Mouse (Mus musculus): Measurements from ENCODE around the gene Abcc5. TPM values are rescaled to one million over a fixed set of nuclear protein-coding genes. Genes with fewer than 3 reads are reported as not detected.

The Abcc5 gene
- polyA plus RNA-seq, 1 experiment from 2014 or later: 68.6 TPM

DNA sequence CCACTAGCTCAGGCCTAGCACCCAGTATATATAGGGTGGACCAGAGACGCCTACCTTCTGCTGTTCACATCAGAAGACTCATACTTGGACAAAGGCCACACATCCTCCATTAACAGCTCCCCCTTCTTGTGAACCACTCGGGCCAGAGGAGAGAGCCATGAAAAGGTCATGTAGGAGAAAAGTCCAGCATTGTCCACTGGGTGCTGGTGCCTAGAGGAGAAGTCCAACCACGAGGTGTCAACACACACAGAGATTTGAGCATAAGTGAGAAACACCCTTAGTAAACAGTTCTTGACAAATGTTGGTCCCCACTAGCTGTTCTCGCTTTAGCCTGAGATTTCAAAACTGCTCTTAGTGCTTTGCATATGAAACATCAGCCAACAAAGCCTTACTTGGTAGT lies 20.9 kb downstream of the Abcc5 start:
- Histone ChIP-seq H3K27ac (replicated peaks in 1 of 2; ENCODE audit: control insufficient read depth in 1 of 2, insufficient read depth in 1 of 2, low read depth in 2 of 2, low read length in 2 of 2) (no peak overlapping the region), H3K9me3 (ENCODE audit: control insufficient read depth, low read length) (no peaks in the 10 kb centered on the region), H3K27me3 (ENCODE audit: control insufficient read depth, insufficient read depth, low read length) (no peaks in the 10 kb centered on the region), H3K9ac (ENCODE audit: low read length) (no peak overlapping the region), H3K4me1 (ENCODE audit: control insufficient read depth in 2 of 2, insufficient read depth in 2 of 2, low read length in 2 of 2) (no peaks in the 10 kb centered on the region), H3K4me3 (ENCODE audit: control insufficient read depth in 1 of 2, insufficient read depth in 1 of 2, low read depth in 1 of 2, low read length in 2 of 2) (no peak overlapping the region), H3K36me3 (ENCODE audit: control insufficient read depth, insufficient read depth, low read length) (peaks cover 50% of the 10 kb centered on the region), H3K4me2 (ENCODE audit: low read length) (no peak overlapping the region)
- WGBS: 85% methylated on average over 4 of the region's 4 CpGs
- no peak for ATAC-seq (ENCODE audit: insufficient number of reproducible peaks, insufficient read depth, low FRiP score, low read depth)

DNA sequence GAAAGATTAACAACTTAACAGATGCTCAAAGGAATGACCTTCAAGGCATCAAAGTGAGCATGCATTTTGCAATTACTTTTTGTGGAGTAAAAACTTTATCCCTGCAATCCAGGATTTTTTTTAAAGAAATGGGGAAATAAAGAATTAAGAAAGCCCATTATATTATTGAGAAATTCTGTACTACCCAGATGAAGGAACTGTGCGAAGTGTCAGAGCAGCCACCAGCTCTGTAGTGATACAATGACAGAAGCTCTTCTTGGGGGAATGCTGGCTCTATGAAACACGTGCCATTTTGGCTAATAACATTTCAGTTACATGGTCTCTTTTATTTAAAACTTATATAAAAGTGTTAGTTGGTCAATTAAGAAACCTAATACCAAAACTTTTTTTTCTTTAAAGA lies 22.9 kb downstream of the Abcc5 start:
- Histone ChIP-seq H3K4me2 (ENCODE audit: low read length) (no peak overlapping the region), H3K27ac (replicated peaks in 1 of 2; ENCODE audit: control insufficient read depth in 1 of 2, insufficient read depth in 1 of 2, low read depth in 2 of 2, low read length in 2 of 2) (no peak overlapping the region), H3K27me3 (ENCODE audit: control insufficient read depth, insufficient read depth, low read length) (no peaks in the 10 kb centered on the region), H3K4me1 (ENCODE audit: control insufficient read depth in 2 of 2, insufficient read depth in 2 of 2, low read length in 2 of 2) (no peaks in the 10 kb centered on the region), H3K9ac (ENCODE audit: low read length) (no peak overlapping the region), H3K36me3 (ENCODE audit: control insufficient read depth, insufficient read depth, low read length) (peaks cover 65% of the 10 kb centered on the region), H3K4me3 (ENCODE audit: control insufficient read depth in 1 of 2, insufficient read depth in 1 of 2, low read depth in 1 of 2, low read length in 2 of 2) (no peak overlapping the region), H3K9me3 (ENCODE audit: control insufficient read depth, low read length) (no peaks in the 10 kb centered on the region)
- 91% methylated on average over 2 of the region's 2 CpGs for WGBS
- no peak for ATAC-seq (ENCODE audit: insufficient number of reproducible peaks, insufficient read depth, low FRiP score, low read depth)

DNA sequence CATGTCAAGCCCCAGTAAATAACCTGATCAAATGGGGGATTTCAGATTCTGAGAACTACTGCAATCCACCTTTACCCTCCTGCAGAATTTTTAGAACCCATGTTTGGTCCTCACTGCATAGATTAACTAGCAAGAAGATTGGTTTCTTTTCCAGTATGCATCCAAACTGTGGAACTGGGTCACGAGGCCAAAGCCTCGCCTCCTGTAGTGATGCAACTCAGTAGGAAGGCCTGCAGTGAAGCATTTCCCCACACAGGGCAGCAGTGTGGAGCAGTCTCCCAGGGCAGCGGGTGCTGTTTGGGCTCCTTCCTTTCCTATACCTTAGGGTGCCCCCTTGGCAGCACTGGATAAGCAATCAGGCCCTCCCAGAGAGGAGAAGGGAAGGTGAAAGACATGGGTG lies 24.6 kb downstream of the Abcc5 start:
- WGBS: 74% methylated on average over 3 of the region's 3 CpGs
- H3K27me3 ChIP-seq (ENCODE audit: control insufficient read depth, insufficient read depth, low read length): no peaks in the 10 kb centered on the region
- no peak overlapping the region for H3K4me2 ChIP-seq (ENCODE audit: low read length)
- no peaks in the 10 kb centered on the region for H3K4me1 ChIP-seq (ENCODE audit: control insufficient read depth in 2 of 2, insufficient read depth in 2 of 2, low read length in 2 of 2)
- no peak overlapping the region for H3K27ac ChIP-seq (replicated peaks in 1 of 2; ENCODE audit: control insufficient read depth in 1 of 2, insufficient read depth in 1 of 2, low read depth in 2 of 2, low read length in 2 of 2)
- peaks cover 82% of the 10 kb centered on the region for H3K36me3 ChIP-seq (ENCODE audit: control insufficient read depth, insufficient read depth, low read length)
- H3K9ac ChIP-seq (ENCODE audit: low read length): no peak overlapping the region
- no peak overlapping the region for H3K4me3 ChIP-seq (ENCODE audit: control insufficient read depth in 1 of 2, insufficient read depth in 1 of 2, low read depth in 1 of 2, low read length in 2 of 2)
- no peaks in the 10 kb centered on the region for H3K9me3 ChIP-seq (ENCODE audit: control insufficient read depth, low read length)
- ATAC-seq (ENCODE audit: insufficient number of reproducible peaks, insufficient read depth, low FRiP score, low read depth): no peak

DNA sequence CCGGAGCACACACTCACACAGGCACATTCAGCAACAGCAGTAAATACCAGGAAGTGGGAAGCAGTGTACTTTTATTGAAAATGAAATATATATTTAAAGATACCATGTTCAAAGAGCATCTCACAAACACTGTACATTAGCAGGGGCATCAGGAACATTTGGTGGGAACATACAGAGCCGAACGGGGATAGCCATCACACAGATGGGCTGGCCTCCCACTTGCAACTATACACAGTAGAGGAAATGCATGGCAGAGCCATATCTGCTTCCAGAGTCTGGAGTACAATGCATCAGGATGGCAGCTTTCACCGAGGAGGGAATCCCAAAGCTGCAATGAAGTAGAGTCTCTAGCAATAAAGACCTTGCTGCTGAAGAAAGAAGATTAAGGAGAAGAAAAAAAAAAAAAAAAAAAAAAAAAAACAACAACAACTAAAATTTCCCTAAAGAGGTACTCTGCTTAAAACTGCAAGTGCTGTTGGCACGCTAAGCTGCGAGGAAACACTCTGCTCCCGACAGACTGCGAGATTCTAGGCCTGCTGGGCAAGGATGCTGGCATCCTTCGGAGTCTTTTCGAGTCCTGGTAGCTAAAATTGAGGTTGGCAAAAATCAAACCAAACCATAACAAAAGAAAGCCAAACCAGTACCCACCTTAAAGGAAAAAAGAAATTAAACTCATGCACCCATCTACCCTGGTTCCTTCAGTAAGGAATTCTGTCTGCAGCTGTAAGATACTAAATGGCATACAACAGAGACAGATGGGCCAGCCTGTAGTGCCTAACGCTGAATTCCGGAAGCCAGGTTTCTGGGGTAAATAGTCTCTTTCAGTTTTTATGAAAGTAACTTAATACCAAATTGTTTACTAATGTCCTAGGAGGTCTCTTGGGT lies 25.2 kb downstream of the Abcc5 start:
- WGBS: 93% methylated on average over 12 of the region's 12 CpGs
- ATAC-seq (ENCODE audit: insufficient number of reproducible peaks, insufficient read depth, low FRiP score, low read depth): no peak
- peaks cover 88% of the 10 kb centered on the region for H3K36me3 ChIP-seq (ENCODE audit: control insufficient read depth, insufficient read depth, low read length)

DNA sequence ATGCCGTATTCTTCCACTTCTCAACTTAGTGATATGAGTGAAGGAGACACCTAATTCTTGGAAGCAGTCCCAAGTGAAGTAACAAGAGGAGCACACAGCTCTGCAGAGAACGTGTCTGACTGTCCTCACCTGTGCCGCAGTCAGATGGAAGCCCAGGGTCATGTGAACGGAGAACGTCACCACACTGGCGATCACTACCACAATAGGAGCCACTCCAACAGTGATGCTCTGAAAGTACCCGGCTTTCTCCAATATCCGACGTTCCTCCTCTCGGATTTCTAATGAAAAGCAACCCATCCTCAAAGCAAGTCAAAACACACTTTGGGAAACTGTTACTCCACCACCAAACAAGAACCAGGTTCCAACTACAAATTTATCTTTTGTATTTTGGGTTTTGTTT lies 29.3 kb downstream of the Abcc5 start:
- no peaks in the 10 kb centered on the region for H3K4me1 ChIP-seq (ENCODE audit: control insufficient read depth in 2 of 2, insufficient read depth in 2 of 2, low read length in 2 of 2)
- no peak overlapping the region for H3K9ac ChIP-seq (ENCODE audit: low read length)
- H3K9me3 ChIP-seq (ENCODE audit: control insufficient read depth, low read length): no peaks in the 10 kb centered on the region
- ATAC-seq (ENCODE audit: insufficient number of reproducible peaks, insufficient read depth, low FRiP score, low read depth): no peak
- no peak overlapping the region for H3K4me3 ChIP-seq (ENCODE audit: control insufficient read depth in 1 of 2, insufficient read depth in 1 of 2, low read depth in 1 of 2, low read length in 2 of 2)
- peaks cover 91% of the 10 kb centered on the region for H3K36me3 ChIP-seq (ENCODE audit: control insufficient read depth, insufficient read depth, low read length)
- no peaks in the 10 kb centered on the region for H3K27me3 ChIP-seq (ENCODE audit: control insufficient read depth, insufficient read depth, low read length)
- H3K4me2 ChIP-seq (ENCODE audit: low read length): no peak overlapping the region
- WGBS: 88% methylated on average over 10 of the region's 10 CpGs
- H3K27ac ChIP-seq (replicated peaks in 1 of 2; ENCODE audit: control insufficient read depth in 1 of 2, insufficient read depth in 1 of 2, low read depth in 2 of 2, low read length in 2 of 2): no peak overlapping the region

More for the DNA sequence above, 25.2 kb downstream of the Abcc5 start:
- H3K9ac ChIP-seq (ENCODE audit: low read length): no peak overlapping the region
- H3K9me3 ChIP-seq (ENCODE audit: control insufficient read depth, low read length): no peaks in the 10 kb centered on the region
- H3K4me1 ChIP-seq (ENCODE audit: control insufficient read depth in 2 of 2, insufficient read depth in 2 of 2, low read length in 2 of 2): no peaks in the 10 kb centered on the region
- H3K27ac ChIP-seq (replicated peaks in 1 of 2; ENCODE audit: control insufficient read depth in 1 of 2, insufficient read depth in 1 of 2, low read depth in 2 of 2, low read length in 2 of 2): no peak overlapping the region
- no peak overlapping the region for H3K4me3 ChIP-seq (ENCODE audit: control insufficient read depth in 1 of 2, insufficient read depth in 1 of 2, low read depth in 1 of 2, low read length in 2 of 2)
- H3K4me2 ChIP-seq (ENCODE audit: low read length): no peak overlapping the region
- no peaks in the 10 kb centered on the region for H3K27me3 ChIP-seq (ENCODE audit: control insufficient read depth, insufficient read depth, low read length)

DNA sequence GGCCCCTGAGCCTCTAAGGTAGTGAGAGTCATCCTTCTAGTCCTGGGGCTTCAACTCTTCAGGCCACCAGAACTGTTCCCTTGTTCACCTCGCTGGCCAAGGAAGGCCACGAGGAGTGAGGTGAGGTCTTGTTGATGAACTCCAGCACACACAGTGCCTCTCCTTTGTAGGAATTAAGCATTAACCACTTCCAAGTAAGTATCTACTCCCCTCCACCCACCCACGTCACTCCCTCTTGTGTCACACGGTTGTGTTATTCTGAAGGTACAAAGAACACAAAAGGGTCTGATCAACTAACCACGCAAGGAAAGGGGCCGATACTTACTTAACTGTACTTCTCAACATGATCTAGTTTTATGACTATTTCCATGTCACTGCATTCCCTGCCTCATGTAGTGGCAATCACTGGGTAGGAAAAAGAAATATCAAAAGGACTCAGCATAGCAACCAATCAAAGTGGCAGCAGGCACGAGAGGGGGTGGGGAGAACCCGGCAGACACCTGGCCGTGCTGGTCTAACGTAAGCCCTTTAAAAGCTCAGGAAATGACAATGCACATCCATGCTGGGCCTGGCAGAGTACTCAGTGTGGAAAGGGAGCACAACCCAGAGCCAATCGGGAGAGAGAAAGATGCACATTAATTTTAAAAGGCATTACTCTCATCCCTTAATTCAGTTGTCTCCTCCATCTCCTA lies 30.8 kb downstream of the Abcc5 start:
- H3K27me3 ChIP-seq (ENCODE audit: control insufficient read depth, insufficient read depth, low read length): no peaks in the 10 kb centered on the region
- H3K4me2 ChIP-seq (ENCODE audit: low read length): no peak overlapping the region
- no peaks in the 10 kb centered on the region for H3K9me3 ChIP-seq (ENCODE audit: control insufficient read depth, low read length)
- peaks cover 90% of the 10 kb centered on the region for H3K36me3 ChIP-seq (ENCODE audit: control insufficient read depth, insufficient read depth, low read length)
- ATAC-seq (ENCODE audit: insufficient number of reproducible peaks, insufficient read depth, low FRiP score, low read depth): no peak
- H3K4me1 ChIP-seq (ENCODE audit: control insufficient read depth in 2 of 2, insufficient read depth in 2 of 2, low read length in 2 of 2): no peaks in the 10 kb centered on the region
- 89% methylated on average over 11 of the region's 11 CpGs for WGBS
- H3K27ac ChIP-seq (replicated peaks in 1 of 2; ENCODE audit: control insufficient read depth in 1 of 2, insufficient read depth in 1 of 2, low read depth in 2 of 2, low read length in 2 of 2): no peak overlapping the region
- no peak overlapping the region for H3K9ac ChIP-seq (ENCODE audit: low read length)
- H3K4me3 ChIP-seq (ENCODE audit: control insufficient read depth in 1 of 2, insufficient read depth in 1 of 2, low read depth in 1 of 2, low read length in 2 of 2): no peak overlapping the region

DNA sequence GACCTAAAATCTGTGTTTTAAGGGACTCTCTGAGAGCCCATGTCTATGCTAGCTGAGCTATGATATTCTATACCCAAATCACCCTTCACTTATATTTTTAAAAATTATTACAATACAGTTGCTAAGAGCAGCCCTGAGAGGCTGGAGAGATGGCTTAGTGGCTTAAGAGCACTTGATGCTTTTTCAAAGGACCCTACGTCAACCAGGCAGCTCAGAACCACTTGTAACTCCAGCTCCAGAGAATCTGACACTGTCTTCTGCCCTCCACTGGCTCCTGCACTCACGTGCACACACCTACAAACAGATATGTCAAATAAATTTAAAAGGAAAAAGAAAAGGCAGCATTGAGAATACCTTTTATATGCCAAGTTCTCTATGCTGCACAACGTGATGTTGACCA lies 34.4 kb downstream of the Abcc5 start:
- Histone ChIP-seq H3K4me2 (ENCODE audit: low read length) (no peak overlapping the region), H3K4me1 (ENCODE audit: control insufficient read depth in 2 of 2, insufficient read depth in 2 of 2, low read length in 2 of 2) (no peaks in the 10 kb centered on the region), H3K27me3 (ENCODE audit: control insufficient read depth, insufficient read depth, low read length) (no peaks in the 10 kb centered on the region), H3K9me3 (ENCODE audit: control insufficient read depth, low read length) (no peaks in the 10 kb centered on the region), H3K36me3 (ENCODE audit: control insufficient read depth, insufficient read depth, low read length) (peaks cover 86% of the 10 kb centered on the region), H3K27ac (replicated peaks in 1 of 2; ENCODE audit: control insufficient read depth in 1 of 2, insufficient read depth in 1 of 2, low read depth in 2 of 2, low read length in 2 of 2) (no peak overlapping the region), H3K4me3 (ENCODE audit: control insufficient read depth in 1 of 2, insufficient read depth in 1 of 2, low read depth in 1 of 2, low read length in 2 of 2) (no peak overlapping the region), H3K9ac (ENCODE audit: low read length) (no peak overlapping the region)
- no peak for ATAC-seq (ENCODE audit: insufficient number of reproducible peaks, insufficient read depth, low FRiP score, low read depth)
- WGBS: 72% methylated on average over 3 of the region's 3 CpGs
